Mouse (Mus musculus) G1E (cell line): ENCODE results near the gene Rprd2.

Experiments used
- CTCF ChIP-seq: IDR thresholded peaks from 2 replicates; pipeline ENCODE4 v1.5.1; 2012; ENCODE audit warnings: low read depth, low read length, inconsistent platforms, mixed read lengths
- GATA1 ChIP-seq: IDR thresholded peaks from 2 replicates; pipeline ENCODE4 v1.6.1; 2012; ENCODE audit warnings: borderline replicate concordance, low read length, inconsistent platforms, mixed read lengths
- GATA2 ChIP-seq: IDR thresholded peaks from 2 replicates; pipeline ENCODE4 v1.6.1; 2012; ENCODE audit warnings: low read depth, low read length, inconsistent platforms, borderline replicate concordance
- POLR2AphosphoS5 ChIP-seq: IDR thresholded peaks from 2 replicates; pipeline ENCODE4 v1.6.1; 2012; ENCODE audit warnings: low read depth, low read length, inconsistent platforms; ENCODE audit not compliant: insufficient replicate concordance
- TAL1 ChIP-seq: conservative IDR thresholded peaks from 2 replicates; pipeline ENCODE4 v1.6.1; 2012; ENCODE audit warnings: low read depth, low read length, inconsistent platforms, mixed read lengths

DNA sequence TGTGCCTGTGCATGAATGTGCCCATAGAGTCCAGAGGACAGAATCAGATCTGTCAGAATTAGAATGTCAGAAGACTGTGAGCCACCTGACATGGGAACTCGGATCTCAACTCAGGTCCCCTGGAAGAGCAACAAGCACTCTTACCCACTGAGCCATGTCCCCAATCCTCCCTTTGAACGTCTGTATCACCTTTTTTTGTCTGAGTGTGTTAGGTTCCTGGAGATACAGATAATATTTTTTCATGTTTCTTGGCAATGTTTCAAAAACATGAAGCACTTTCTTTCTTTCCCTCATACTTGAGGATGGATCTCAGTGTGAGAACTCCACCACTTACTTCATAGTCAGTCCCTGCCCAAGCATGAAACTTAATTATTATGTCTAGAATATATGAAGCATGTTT is 10.3 kb downstream of the Rprd2 start:
- TF ChIP-seq CTCF (no peak), GATA1 (no peak), TAL1 (no peak), POLR2AphosphoS5 (no peak), GATA2 (no peak)
